Mouse (Mus musculus) adrenal gland, adult 2 months (tissue): ENCODE results near the gene Map7d1. TPM values are rescaled to one million over a fixed set of nuclear protein-coding genes. Genes with fewer than 3 reads are reported as not detected.
A peak's percentile ranks its signal among the peaks of the same experiment; 100 is the strongest.
"Not testable (repeated sequence)": the region's sequence is repeated elsewhere in the genome, so short reads cannot be mapped to it uniquely, and the experiment has no call there.

ENCODE experiments used
- DNase-seq: peaks from one replicate; pipeline ENCODE4 v3.0.0; 2021
- polyA plus RNA-seq: library from polyadenylated mRNA; depleted of rRNA; stranded (reverse); fragments of >200 nt; gene quantifications from 2 replicates; pipeline ENCODE4 v1.2.3, GENCODE M21; 2012
- total RNA-seq, 2 experiments: library from RNA; stranded (reverse); gene quantifications; 2 replicates each; pipeline ENCODE4 v1.2.3; 2021

Gene Map7d1
- total and polyA plus RNA-seq, 3 experiments: 55.4 to 98.3 (median 68.7) TPM

DNA sequence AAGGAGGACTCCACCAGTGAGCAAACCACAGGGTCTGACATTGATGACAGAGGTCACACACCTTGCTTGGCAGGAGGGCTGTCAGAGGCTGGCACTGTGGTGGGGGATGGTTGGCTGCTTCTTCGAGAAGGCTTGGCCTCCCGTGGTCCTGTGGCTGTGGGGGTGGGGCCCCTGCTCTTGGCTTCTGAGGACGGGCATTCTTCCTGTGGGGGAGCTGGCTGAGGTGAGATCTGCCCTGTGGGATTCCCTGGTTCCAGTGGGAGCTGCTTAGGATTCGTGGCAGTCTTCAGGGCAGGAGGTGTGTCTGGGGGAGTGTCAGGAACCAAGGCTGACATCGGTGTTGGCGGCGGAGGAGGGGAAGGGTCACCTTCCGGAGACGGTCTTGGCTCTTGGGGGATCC, 14.2 kb downstream of the Map7d1 start:
- no peak for DNase-seq

DNA sequence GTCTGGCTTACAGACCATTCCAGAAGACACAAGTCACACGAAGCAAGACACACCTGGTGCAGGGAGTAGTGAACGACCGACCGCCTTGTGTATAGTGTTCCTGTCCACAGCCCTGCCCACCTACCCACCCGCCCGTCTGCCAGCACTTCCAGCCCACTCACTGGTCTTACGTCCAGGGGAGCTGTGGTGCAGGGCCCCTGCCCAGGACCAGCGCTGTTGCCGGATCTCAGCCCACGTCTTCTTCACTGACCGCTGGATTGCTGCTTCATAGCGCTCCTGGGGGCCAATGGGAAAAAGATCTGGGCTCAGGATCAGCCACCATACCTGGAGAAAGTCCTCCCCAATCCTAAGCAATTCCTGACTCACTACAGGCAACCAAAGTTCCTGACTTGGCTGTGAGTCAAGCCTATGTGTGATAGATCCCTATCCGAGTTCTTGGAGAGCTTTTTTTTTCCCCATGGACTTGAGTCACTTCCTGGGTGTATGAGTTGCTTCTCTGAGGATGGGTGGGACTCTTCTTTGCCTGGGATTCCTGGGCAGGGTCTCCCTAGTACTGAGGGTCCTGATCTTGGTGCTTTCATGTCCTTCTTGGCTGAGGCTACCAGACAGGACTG, 16.2 kb downstream of the Map7d1 start:
- no peak for DNase-seq

DNA sequence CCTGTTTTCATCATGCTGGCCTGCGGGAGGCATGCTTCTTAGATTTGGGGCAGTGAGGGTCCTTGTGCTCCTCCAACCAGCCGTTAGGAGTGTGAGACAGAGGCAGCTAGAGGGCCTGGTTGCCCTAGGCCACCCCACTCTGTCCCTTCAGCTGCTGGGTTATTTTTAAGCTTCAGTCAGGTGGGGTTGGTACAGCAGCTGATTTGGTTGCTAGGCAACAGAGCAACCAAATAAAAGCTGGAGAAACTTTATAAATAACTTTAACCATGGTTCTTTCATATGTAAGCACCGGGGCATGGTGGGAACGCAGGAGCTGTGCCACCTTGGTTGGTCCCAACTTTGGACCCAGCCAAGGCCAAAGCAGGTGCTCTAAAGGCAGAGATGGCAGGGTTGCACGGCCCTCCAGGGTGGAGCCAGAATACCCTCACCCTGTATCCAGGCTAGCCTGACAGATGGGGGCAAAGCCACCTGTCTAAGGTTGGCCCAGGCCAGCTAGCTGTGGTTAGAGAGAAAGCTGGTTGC, 18.4 kb downstream of the Map7d1 start:
- DNase-seq: no peak

DNA sequence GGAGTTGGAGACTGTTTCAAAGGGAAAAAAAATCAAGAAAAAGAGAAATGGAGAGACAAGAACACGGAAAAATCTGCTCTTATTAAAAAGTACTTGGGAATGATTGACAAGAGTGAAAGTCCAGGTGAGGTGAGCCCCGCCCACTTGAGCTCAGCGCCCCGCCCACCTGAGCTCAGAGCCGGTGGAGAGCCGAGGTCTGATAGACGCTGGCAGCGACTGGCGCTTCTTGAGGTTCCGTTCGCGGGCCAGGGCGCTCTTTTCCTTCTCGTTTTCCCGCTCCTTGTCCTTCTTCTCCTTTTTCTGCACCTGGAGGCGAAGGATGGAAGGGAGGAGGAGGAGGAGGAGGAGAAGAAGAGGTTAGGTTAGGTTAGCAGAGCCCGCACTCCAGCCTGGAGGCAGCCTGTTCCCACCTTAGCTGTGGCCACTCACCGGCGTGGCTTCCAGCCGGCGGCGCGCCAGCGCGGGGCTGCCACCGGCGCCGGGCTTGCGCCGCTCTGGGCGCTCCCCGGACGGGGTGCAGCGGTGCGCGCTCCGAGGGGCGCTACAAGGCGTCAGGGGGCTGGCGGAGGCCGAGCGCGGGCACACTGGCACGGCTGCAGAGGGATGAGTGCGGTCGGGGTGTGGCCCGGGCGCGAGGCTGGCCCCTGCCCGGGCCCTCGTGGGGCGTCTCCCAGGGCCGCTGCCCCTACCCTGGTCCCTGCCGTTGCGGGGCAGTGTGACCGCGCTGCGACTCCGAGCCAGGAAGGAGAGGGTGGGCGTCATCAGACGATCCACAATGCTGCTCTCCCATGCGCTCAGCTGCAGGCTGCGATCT, 19.5 kb downstream of the Map7d1 start:
- DNase-seq: no peak

DNA sequence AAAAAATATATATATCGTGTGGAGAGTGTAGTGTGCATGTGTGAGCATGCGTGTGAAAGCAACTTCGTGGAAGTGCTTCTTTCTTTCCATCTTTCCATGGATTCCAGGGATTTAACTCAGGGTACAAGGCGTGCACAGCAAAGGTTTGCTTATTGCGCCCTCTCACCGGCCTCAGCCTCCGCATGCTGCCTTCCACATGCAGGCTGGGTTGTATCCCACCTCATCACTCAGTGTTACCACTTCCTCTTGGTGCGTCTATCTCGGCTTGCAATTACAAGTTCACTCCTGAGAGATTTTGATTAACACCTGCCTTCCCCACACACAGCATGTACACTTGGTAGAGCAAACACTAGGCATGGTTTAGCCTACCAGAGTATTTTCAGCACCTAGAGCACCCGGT, 21.0 kb downstream of the Map7d1 start:
- DNase-seq: no peak

DNA sequence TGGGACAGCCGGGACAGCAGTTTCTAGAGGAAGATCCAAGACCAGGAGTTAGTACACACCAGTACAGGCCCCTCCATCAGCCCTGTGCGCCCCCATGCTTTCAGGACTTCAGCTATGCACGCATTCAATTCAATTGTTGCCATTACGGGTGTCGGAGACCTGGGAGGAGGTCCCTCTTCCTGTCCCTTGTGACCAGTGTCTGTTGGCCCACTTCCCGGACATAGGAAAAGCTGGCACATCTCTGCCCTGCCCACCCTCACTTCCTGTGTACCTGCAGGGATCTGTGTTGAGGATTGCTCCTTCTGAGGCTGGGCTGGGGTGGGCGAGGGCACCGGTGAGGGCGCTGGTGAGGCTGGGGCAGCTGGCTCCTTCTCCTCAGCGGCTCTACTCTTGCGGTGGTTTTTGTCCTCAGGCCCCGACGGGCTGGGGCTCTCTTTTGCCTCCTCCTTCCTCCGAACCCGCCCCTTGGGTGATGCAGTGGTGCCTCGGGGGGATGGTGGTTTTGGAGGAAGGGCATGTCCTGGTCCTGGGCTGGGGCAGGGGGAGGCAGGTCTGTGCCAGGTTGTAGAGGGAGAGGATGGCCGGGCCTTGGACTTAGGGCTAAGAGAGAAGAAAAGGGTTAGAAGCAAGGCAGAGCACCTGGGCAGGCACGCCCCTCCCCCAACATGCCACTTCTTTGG, 21.5 kb downstream of the Map7d1 start:
- DNase-seq: peak; percentile 28

DNA sequence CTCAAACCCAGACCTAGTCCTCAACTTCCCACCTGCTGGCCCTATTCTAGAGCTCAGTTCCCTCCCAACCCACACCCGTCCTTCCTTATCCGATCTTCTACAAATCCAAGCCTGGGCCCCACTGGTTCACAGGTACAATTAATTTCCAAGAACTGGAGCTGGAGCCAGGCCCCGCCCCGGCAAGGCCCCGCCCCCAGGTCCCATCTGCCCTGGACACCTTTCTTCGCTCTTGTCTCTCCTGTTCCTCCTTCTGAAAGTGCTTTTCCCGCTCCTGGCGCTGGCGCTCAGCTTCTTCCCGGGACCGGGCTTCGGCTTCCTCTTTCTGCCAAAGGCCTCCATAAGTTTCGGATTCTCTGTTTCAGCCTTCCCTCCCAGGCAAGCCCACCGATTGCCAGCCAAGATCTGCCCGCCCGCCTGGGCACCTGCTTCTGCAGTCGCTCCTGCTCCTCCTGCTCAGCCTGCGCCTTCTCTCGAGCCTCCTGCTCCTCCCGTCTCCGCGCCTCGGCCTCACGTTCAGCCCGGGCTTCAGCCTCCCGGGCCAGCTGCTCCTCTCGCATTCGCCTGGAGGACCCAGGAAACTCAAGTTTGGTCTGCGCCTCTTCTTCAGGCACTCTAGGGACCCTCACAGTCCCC, 22.4 kb downstream of the Map7d1 start:
- DNase-seq: no peak

GRCm38 (mm10) chr4:126229900-126230299, 26.2 kb downstream of the Map7d1 start:
- DNase-seq: no peak

GRCm38 (mm10) chr4:126228144-126228543, 28.0 kb downstream of the Map7d1 start:
- DNase-seq: no peak

GRCm38 (mm10) chr4:126227077-126227761, 28.9 kb downstream of the Map7d1 start:
- DNase-seq: peak; percentile 93

DNA sequence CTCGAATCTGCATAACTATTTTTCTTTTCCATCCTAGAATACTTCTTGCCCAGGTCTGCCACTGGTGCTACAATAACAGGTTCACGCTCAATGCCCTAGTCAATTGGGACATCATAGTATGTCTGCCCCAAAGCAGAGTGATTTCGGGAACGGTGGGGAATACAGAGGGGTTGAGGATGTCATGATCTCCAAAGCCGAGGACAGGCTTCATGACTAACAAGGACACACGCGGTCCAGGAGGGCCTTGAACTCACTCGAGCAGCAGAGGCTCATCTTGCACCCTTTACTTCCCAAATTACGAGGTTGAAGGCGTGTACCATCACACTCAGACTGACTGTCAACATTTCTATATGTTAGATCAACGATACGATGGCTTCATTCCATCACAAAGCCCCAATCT, 29.5 kb downstream of the Map7d1 start:
- no peak for DNase-seq

DNA sequence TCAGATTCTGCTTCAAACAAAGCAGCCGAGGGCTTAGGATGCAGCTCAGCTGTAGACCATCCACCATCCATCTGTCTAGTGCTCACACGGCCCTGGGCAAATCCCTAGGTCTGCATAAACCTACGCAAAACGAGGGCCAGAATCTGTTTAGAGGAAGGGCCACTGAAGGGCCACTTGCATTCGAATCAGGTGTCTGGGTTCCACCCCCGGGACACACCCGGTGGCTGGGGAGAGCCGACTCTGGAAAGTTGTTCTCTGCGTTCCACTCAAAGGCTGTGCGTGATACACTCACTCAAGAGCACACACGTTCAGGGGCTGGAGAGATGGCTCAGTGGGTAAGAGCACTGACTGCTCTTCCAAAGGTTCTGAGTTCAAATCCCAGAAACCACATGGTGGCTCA, 33.5 kb downstream of the Map7d1 start:
- DNase-seq: no peak

DNA sequence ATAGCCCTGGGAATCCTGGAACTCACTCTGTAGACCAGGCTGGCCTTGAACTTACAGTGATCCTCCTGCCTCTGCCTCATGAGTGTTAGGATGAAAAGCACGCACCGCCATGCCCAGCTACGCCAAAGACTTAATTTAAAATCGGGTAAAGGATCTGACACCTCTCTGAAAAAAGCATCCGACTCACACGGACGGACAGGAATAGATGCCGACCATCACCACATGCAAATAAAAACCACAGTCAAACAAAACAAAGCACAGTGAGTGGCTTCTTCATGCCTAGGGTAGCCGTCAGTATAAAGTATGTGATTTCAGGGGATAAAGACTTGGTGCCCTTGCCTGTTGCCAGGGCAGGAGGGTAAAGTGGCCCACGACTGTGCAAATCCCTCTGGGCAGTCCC, 36.1 kb downstream of the Map7d1 start:
- DNase-seq: no peak

GRCm38 (mm10) chr4:126219540-126219939, 36.6 kb downstream of the Map7d1 start:
- not testable (repeated sequence) for DNase-seq

GRCm38 (mm10) chr4:126217771-126218170, 38.4 kb downstream of the Map7d1 start:
- DNase-seq: peak; percentile 74

DNA sequence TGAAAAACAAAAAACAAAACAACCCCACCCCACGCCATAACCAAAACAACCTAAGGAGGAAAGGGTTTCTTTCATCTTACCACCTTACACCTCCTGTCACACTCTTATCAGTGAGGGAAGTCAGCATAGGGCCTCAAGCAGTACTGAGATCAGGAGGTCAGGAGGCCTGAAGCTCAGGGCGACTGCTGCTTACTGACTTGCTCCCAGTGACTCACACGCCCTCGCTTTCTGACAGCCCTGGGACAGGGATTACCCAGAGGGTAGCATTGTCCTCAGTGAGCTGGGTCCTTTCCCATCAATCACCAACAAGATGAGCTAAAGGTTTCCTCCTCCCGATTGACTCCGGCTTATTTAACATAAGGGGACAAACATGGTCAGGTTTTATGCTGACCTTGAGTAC, 49.1 kb downstream of the Map7d1 start:
- DNase-seq: peak; percentile 79

- no peak for DNase-seq
Observed at GRCm38 (mm10) chr4:126205386-126205785, 50.8 kb downstream of the Map7d1 start.

- DNase-seq: no peak
Observed at GRCm38 (mm10) chr4:126204661-126205230, 51.4 kb downstream of the Map7d1 start.

- DNase-seq: no peak
Observed at GRCm38 (mm10) chr4:126204016-126204415, 52.1 kb downstream of the Map7d1 start.

GRCm38 (mm10) chr4:126203336-126203895, 52.7 kb downstream of the Map7d1 start:
- no peak for DNase-seq
